Mouse (Mus musculus): Measurements from ENCODE around the gene Mybl2.

- no peak for TF ChIP-seq TAL1 (IDR thresholded peaks at IDR 0.05; ENCODE audit: low read length)
- no peak for TF ChIP-seq GATA1 (IDR thresholded peaks at IDR 0.05; ENCODE audit: low read length)
These were observed 45.4 kb downstream of the Mybl2 start for GRCm38 (mm10) chr2:163099919-163100318.

Measured in erythroblast, embryonic 14.5 days (primary cell).